Mouse (Mus musculus): ENCODE results near the gene Scn10a.

DNA sequence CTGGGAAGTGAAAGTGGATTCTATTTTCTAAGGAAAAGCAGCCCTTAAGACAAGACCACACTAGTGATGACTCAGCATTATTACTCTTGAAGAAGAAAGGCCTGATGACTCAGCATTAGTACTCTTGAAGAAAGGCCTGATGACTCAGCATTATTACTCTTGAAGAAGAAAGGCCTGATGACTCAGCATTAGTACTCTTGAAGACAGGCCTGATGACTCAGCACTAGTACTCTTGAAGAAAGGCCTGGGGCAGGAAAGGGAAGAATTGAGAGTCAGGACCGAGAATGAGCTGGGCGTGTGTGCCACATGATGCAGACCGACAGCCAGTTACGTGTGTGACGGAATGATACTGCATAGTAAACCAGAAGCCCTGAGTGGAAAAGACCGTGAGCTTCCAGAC, 77.1 kb downstream of the Scn10a start:
- TF ChIP-seq CTCF (IDR thresholded peaks at IDR 0.05; ENCODE audit: extremely low read depth, insufficient read depth, low read length) = no peak
- TF ChIP-seq POLR2A (IDR thresholded peaks at IDR 0.05; ENCODE audit: extremely low read depth, insufficient read depth, low read length) = no peak
